Comparison of ENCODE assay signal across 8 mouse cellular contexts in the genomic region with DNA sequence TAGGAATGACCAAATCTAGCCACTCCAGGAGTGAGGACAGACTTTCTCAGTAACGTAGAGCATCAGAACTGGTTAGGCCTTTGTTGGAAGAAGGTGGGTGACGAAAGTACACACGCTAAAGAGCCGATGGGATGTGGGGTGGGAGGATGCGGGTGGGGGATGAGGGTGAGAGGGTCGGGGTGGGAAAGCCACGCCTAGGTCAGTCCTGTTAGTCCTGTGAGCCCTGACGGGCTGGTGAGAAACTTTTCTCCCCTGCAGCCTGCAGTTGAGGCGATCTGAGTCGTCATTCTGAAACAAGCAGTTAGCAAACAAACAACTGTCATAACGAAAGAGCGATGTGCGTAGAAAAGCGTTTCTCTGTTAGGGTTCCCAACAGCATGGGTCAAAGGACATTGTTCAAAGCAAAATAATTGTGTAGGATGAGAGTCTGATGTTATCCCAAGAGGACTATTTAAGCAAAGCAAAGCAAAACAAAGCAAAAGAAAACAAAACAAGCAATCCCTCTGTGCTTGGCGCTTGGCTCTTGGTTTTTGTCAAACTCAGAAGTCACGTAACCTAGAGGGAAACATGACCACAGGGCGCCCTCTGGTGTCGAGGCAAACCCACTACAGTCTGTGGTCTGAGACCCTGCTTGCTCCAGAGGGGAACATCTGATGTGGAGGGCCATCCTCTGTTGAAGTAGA.
DNase-seq lines count a peak whose midpoint lies in the region; ATAC-seq and TF ChIP-seq lines count a peak whose summit lies in the region.

No protein-coding gene starts in this region.

- H3K4me3 ChIP-seq in heart, embryonic 15.5 days: peak overlapping the region; percentile 41
- H3K4me3 ChIP-seq in liver, embryonic 13.5 days (replicated peaks): peak overlapping the region; percentile 26; the same call in 1 of the 2 replicates
- H3K4me3 ChIP-seq in stomach, embryonic 15.5 days (replicated peaks): peak overlapping the region; percentile 35

- H3K4me1 ChIP-seq in heart, embryonic 15.5 days (replicated peaks): no peaks in the 10 kb centered on the region
- H3K4me1 ChIP-seq in liver, embryonic 13.5 days (replicated peaks): no peaks in the 10 kb centered on the region
- H3K4me1 ChIP-seq in stomach, embryonic 15.5 days: no peaks in the 10 kb centered on the region

- peak overlapping the region; percentile 21 for H3K9ac ChIP-seq in heart, embryonic 15.5 days
- H3K9ac ChIP-seq in liver, embryonic 13.5 days: no peak overlapping the region
- H3K9ac ChIP-seq in stomach, embryonic 15.5 days: no peak overlapping the region

- TF ChIP-seq POLR2A in brain, embryonic 14.5 days (IDR thresholded peaks at IDR 0.05; ENCODE audit: borderline replicate concordance, extremely low read depth, insufficient read depth, insufficient read length, poor library complexity, severe bottlenecking): no peak

- H3K4me2 ChIP-seq in heart, embryonic 15.5 days: peak overlapping the region; percentile 66
- H3K4me2 ChIP-seq in liver, embryonic 13.5 days: peak overlapping the region; percentile 46
- H3K4me2 ChIP-seq in stomach, embryonic 15.5 days: peak overlapping the region; percentile 56

- no peak overlapping the region for H3K27ac ChIP-seq in heart, embryonic 15.5 days
- H3K27ac ChIP-seq in liver, embryonic 13.5 days: no peak overlapping the region
- no peak overlapping the region for H3K27ac ChIP-seq in stomach, embryonic 15.5 days

- no peaks in the 10 kb centered on the region for H3K27me3 ChIP-seq in heart, embryonic 15.5 days
- H3K27me3 ChIP-seq in liver, embryonic 13.5 days: no peaks in the 10 kb centered on the region
- no peaks in the 10 kb centered on the region for H3K27me3 ChIP-seq in stomach, embryonic 15.5 days (replicated peaks)

- DNase-seq in CD4-positive helper T cell, adult 2 months (ENCODE audit: low read depth, low spot score): peak; percentile 84
- peak; percentile 87 for DNase-seq in brain, embryonic 14.5 days (ENCODE audit: low read depth)
- peak; percentile 37 for DNase-seq in fibroblast of lung, adult 2 months (ENCODE audit: low read depth)
- peak; percentile 76 for DNase-seq in kidney, postnatal 14 days
- DNase-seq in liver, embryonic 13.5 days: peak; percentile 29
- peak; percentile 71 to 85 for DNase-seq in natural killer cell, adult 2 months (ENCODE audit: low spot score in 2 of 2)

- no peaks in the 10 kb centered on the region for H3K36me3 ChIP-seq in heart, embryonic 15.5 days
- no peaks in the 10 kb centered on the region for H3K36me3 ChIP-seq in liver, embryonic 13.5 days
- no peaks in the 10 kb centered on the region for H3K36me3 ChIP-seq in stomach, embryonic 15.5 days

- H3K9me3 ChIP-seq in heart, embryonic 15.5 days (replicated peaks): no peaks in the 10 kb centered on the region
- H3K9me3 ChIP-seq in liver, embryonic 13.5 days (replicated peaks): no peaks in the 10 kb centered on the region
- H3K9me3 ChIP-seq in stomach, embryonic 15.5 days: no peaks in the 10 kb centered on the region

- TF ChIP-seq CTCF in brain, embryonic 14.5 days (IDR thresholded peaks at IDR 0.05; ENCODE audit: borderline replicate concordance, extremely low read depth, insufficient read depth, insufficient read length): peak; percentile 92

- ATAC-seq in heart, embryonic 15.5 days (replicated peaks; ENCODE audit: insufficient number of reproducible peaks, insufficient read depth, low FRiP score, low read depth): peak; percentile 40; the same call in 1 of the 2 replicates
- no peak for ATAC-seq in liver, embryonic 13.5 days (ENCODE audit: low read depth)
- ATAC-seq in stomach, embryonic 15.5 days (ENCODE audit: insufficient read depth, low FRiP score, low read depth): peak; percentile 59; the same call in 1 of the 2 replicates

- WGBS in heart, embryonic 15.5 days: 20% methylated on average over 18 of the region's 18 CpGs
- 34% methylated on average over 18 of the region's 18 CpGs for WGBS in liver, embryonic 13.5 days (ENCODE audit: insufficient replicate concordance)
- WGBS in stomach, embryonic 15.5 days: 11% methylated on average over 18 of the region's 18 CpGs

Comparison
In these comparisons a context has a peak if more than half of its experiments do, and no peak if none do; other contexts are left out.
1. DNase-seq: peak in every context shown above with its lines; median percentile 87 in brain, embryonic 14.5 days; 84 in CD4-positive helper T cell, adult 2 months; 78 in natural killer cell, adult 2 months; 76 in kidney, postnatal 14 days; 37 in fibroblast of lung, adult 2 months; 29 in liver, embryonic 13.5 days.